In genomic region chr7:79269866-79270265, GRCm38 (mm10) we compare ENCODE assay signal across 15 mouse cellular contexts. TPM values are rescaled to one million over a fixed set of nuclear protein-coding genes. Genes with fewer than 3 reads are reported as not detected.
A peak's percentile ranks its signal among the peaks of the same experiment; 100 is the strongest.
DNase-seq lines count a peak whose midpoint lies in the region; ATAC-seq lines count a peak whose summit lies in the region.
"Had no signal": no experiment of that assay in that cellular context is flagged by ENCODE, and none has a peak within 500 bp of the region (broad histone marks: within the 10 kb centered on the region; RNA-seq: fewer than 3 reads in every experiment).

No protein-coding gene starts in this region.

- H3K27ac ChIP-seq in forebrain, embryonic 10.5 days: 0 out of 2 replicates have a peak overlapping the region, but pooled peaks have one; percentile 35
- H3K27ac ChIP-seq in forebrain, embryonic 15.5 days (replicated peaks): no peak overlapping the region
- peak overlapping the region; percentile 48 for H3K27ac ChIP-seq in macrophage

- ATAC-seq in forebrain, embryonic 15.5 days (replicated peaks): no peak
- ATAC-seq: activated CD4-positive, CD25-positive, alpha-beta regulatory T cell, adult 4 months; CD4-positive, CD25-positive, alpha-beta regulatory T cell, adult 4 months; midbrain, embryonic 16.5 days had no signal

- no peaks in the 10 kb centered on the region for H3K9me3 ChIP-seq in forebrain, embryonic 10.5 days
- no peaks in the 10 kb centered on the region for H3K9me3 ChIP-seq in forebrain, embryonic 15.5 days

- intact Hi-C loops in gastrocnemius, postnatal 14 days (cut with DNase I; ENCODE audit: low total_unique reads): no loop called here

- H3K4me3 ChIP-seq in forebrain, embryonic 10.5 days: no peak overlapping the region
- H3K4me3 ChIP-seq in forebrain, embryonic 15.5 days: no peak overlapping the region
- no peak overlapping the region for H3K4me3 ChIP-seq in macrophage (ENCODE audit: inconsistent target)

- H3K9ac ChIP-seq in forebrain, embryonic 15.5 days (replicated peaks): no peak overlapping the region

- H3K27me3 ChIP-seq in forebrain, embryonic 10.5 days (ENCODE audit: poor library complexity, severe bottlenecking): no peaks in the 10 kb centered on the region
- no peaks in the 10 kb centered on the region for H3K27me3 ChIP-seq in forebrain, embryonic 15.5 days

- no peak for DNase-seq in forebrain, embryonic 10.5 days (ENCODE audit: extremely low spot score, low spot score)
- DNase-seq in MEL-GATA-1-ER (ENCODE audit: extremely low read depth, low read depth): peak; percentile 80
- peak; percentile 23 for DNase-seq in gastrocnemius, postnatal 14 days
- DNase-seq in lung, postnatal 14 days: no peak
- DNase-seq in Muller cell, postnatal 12 days (ENCODE audit: inconsistent ontology term): no peak
- no peak for DNase-seq in layer of hippocampus, adult 11-12 months (ENCODE audit: low spot score)
- DNase-seq: cerebellum, postnatal 36 days; kidney, adult 18-20 months; layer of hippocampus, postnatal 36 days; lung, adult 2 months had no signal

- WGBS in forebrain, embryonic 10.5 days: 88% methylated on average over 1 of the region's 1 CpGs
- 84% methylated on average over 1 of the region's 1 CpGs for WGBS in forebrain, embryonic 15.5 days
- 15% methylated on average over 1 of the region's 1 CpGs for WGBS in macrophage (ENCODE audit: missing documents)

- H3K36me3 ChIP-seq in forebrain, embryonic 10.5 days (replicated peaks): no peaks in the 10 kb centered on the region
- no peaks in the 10 kb centered on the region for H3K36me3 ChIP-seq in forebrain, embryonic 15.5 days
- no peaks in the 10 kb centered on the region for H3K36me3 ChIP-seq in macrophage (ENCODE audit: inconsistent target)

- no peak overlapping the region for H3K4me2 ChIP-seq in forebrain, embryonic 15.5 days (replicated peaks)

- H3K4me1 ChIP-seq in forebrain, embryonic 10.5 days: peaks cover 35% of the 10 kb centered on the region
- peaks cover 11% of the 10 kb centered on the region for H3K4me1 ChIP-seq in forebrain, embryonic 15.5 days

- peaks cover 17% of the 10 kb centered on the region; the same call in 1 of the 2 replicates for H3K79me2 ChIP-seq in macrophage (ENCODE audit: inconsistent target)

RNA-seq across cellular contexts. Expression of gene Abhd2, which starts 3.1 kb away (rescaled TPM):
- 7.6 and 8.6 TPM in 2 replicates for polyA plus RNA-seq in forebrain, embryonic 10.5 days (2016; fragmentation: Nextera tagmentation; extraction: Ambion mirVana)
- polyA plus RNA-seq in forebrain, embryonic 15.5 days (2015; fragmentation: Nextera tagmentation; extraction: Ambion mirVana): 23.1 and 24.0 TPM in 2 replicates
- total RNA-seq in gastrocnemius, postnatal 14 days (2021): 10 to 100 TPM in 1 of 2 experiments, 1 to 10 TPM in 1; 8.7 to 11.7 TPM
- 10 to 100 TPM in 20 of 26 experiments, 1 to 10 TPM in 6; 5.7 to 26.0 (median 15.5) TPM for total RNA-seq in macrophage (2018; cell fraction: chromatin; rRNA removed)
- total RNA-seq in macrophage (2018; cell fraction: cytosol; rRNA removed): 10 to 100 TPM; 30.4 to 51.5 (median 40.0) TPM
- total RNA-seq in macrophage (2018; cell fraction: nucleus; rRNA removed): 10 to 100 TPM; 19.5 to 74.0 (median 47.3) TPM
- 18.4 to 25.1 TPM (median 23.3 TPM) in 3 replicates for polyA plus RNA-seq in macrophage (2018)

Comparison
In these comparisons a context has a peak if more than half of its experiments do, and no peak if none do; other contexts are left out.
1. DNase-seq: peak in MEL-GATA-1-ER (single experiment) and gastrocnemius, postnatal 14 days (single experiment); none in forebrain, embryonic 10.5 days (single experiment), lung, postnatal 14 days (single experiment), Muller cell, postnatal 12 days (single experiment) and layer of hippocampus, adult 11-12 months (single experiment).